Mouse (Mus musculus) midbrain, embryonic 16.5 days (tissue): ENCODE measurements around the gene Cd63. TPM values are rescaled to one million over a fixed set of nuclear protein-coding genes. Genes with fewer than 3 reads are reported as not detected.

Experiments used
- ATAC-seq: fragments of 200-750 bp; cut with Nextera tagmentation; 2 replicates; pipeline ENCODE4 v1.8.0; 2017; ENCODE audit warnings: moderate TSS enrichment
- H3K27ac ChIP-seq: fragments of 300-500 bp; sonication (generic); 2 replicates; pipeline ENCODE4 v1.5.1; 2014; ENCODE audit warnings: mild to moderate bottlenecking, low read length, mixed read lengths
- H3K27me3 ChIP-seq: fragments of 300-500 bp; sonication (generic); 2 replicates; pipeline ENCODE4 v1.6.1; 2014; ENCODE audit warnings: low read depth, low read length, mixed read lengths; ENCODE audit not compliant: control insufficient read depth, insufficient read depth
- H3K36me3 ChIP-seq: fragments of 300-500 bp; sonication (generic); 2 replicates; pipeline ENCODE4 v1.6.1; 2014; ENCODE audit warnings: mild to moderate bottlenecking, low read length, moderate library complexity, mixed read lengths; ENCODE audit not compliant: control insufficient read depth, insufficient read depth
- H3K4me1 ChIP-seq: fragments of 300-500 bp; sonication (generic); 2 replicates; pipeline ENCODE4 v1.6.1; 2014; ENCODE audit warnings: mild to moderate bottlenecking, low read length, mixed read lengths; ENCODE audit not compliant: control insufficient read depth, insufficient read depth
- H3K4me2 ChIP-seq: fragments of 300-500 bp; sonication (generic); 2 replicates; pipeline ENCODE4 v1.6.1; 2014; ENCODE audit warnings: mild to moderate bottlenecking, low read length, mixed read lengths
- H3K4me3 ChIP-seq: fragments of 300-500 bp; sonication (generic); 2 replicates; pipeline ENCODE4 v1.5.1; 2014; ENCODE audit warnings: low read depth, mild to moderate bottlenecking, low read length, moderate library complexity, mixed read lengths
- H3K9ac ChIP-seq: fragments of 300-500 bp; sonication (generic); 2 replicates; pipeline ENCODE4 v1.6.1; 2014; ENCODE audit warnings: low read depth, low read length, mixed read lengths
- H3K9me3 ChIP-seq: fragments of 300-500 bp; sonication (generic); replicated peaks from 2 replicates; pipeline ENCODE4 v1.6.1; 2014; ENCODE audit warnings: mild to moderate bottlenecking, low read length, mixed read lengths; ENCODE audit not compliant: control insufficient read depth, poor library complexity, severe bottlenecking
- WGBS: fragments of 180-500 bp; shearing (Covaris S2); extraction: QIAGEN DNeasy Blood & Tissue Kit; methylation state at CpG from one replicate; pipeline ENCODE4 v1.1.7; 2014; 5-methylcytosine and 5-hydroxymethylcytosine counted together
- polyA plus RNA-seq: library from polyadenylated mRNA; unstranded; fragments of >200 nt; fragmentation: Nextera tagmentation; extraction: Ambion mirVana; gene quantifications from 2 replicates; pipeline ENCODE4 v1.2.1, GENCODE M21; 2015

Cd63 gene
- polyA plus RNA-seq, 1 experiment from 2014 or later: 195 TPM

DNA sequence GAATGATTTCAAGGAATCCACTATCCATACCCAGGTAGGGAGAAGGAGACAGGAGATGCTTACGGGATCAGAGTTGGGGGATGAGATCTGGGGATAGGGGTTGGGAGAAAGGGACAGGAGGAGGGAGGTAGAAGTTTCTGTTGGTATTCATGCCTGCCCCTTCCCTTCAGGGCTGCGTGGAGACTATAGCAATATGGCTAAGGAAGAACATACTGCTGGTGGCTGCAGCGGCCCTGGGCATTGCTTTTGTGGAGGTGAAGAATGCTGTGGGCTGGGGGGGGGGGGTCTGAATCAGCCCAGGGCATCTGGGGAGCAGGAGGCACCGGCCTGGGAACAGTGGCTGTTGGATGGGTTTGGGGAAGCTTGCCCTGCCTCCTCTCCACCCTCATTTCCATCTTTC, 11.5 kb downstream of the Cd63 start:
- H3K4me1 ChIP-seq: peaks cover 7% of the 10 kb centered on the region; the same call in 1 of the 2 replicates
- H3K9ac ChIP-seq: no peak overlapping the region
- no peak overlapping the region for H3K4me2 ChIP-seq
- H3K36me3 ChIP-seq: no peaks in the 10 kb centered on the region
- WGBS: 88% methylated on average over 4 of the region's 4 CpGs
- no peaks in the 10 kb centered on the region for H3K9me3 ChIP-seq
- no peaks in the 10 kb centered on the region; the same call in 1 of the 2 replicates for H3K27me3 ChIP-seq
- H3K27ac ChIP-seq: no peak overlapping the region
- H3K4me3 ChIP-seq: no peak overlapping the region
- no peak for ATAC-seq

DNA sequence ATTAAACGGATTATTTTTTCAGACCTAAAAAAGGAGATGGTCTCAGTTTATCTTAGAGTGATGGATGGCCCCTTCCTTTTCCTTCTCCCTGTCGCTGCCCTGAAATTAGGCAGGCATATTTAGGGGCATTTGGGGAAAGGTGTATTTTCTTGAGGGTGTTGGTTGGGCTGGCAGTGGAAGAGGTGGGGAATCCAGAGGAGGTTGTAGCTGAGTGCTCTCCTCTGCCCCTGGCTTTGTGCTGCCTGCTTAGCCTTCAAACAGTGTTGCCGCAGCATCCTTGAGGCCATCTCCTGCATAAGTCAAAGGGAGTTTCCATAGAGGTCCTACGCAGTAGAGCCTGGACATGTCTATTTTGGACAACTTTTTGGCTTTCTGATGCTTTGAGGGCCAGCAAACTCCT, 12.0 kb downstream of the Cd63 start:
- Histone ChIP-seq H3K4me2 (no peak overlapping the region), H3K36me3 (no peaks in the 10 kb centered on the region)
- WGBS: 89% methylated on average over 4 of the region's 4 CpGs

DNA sequence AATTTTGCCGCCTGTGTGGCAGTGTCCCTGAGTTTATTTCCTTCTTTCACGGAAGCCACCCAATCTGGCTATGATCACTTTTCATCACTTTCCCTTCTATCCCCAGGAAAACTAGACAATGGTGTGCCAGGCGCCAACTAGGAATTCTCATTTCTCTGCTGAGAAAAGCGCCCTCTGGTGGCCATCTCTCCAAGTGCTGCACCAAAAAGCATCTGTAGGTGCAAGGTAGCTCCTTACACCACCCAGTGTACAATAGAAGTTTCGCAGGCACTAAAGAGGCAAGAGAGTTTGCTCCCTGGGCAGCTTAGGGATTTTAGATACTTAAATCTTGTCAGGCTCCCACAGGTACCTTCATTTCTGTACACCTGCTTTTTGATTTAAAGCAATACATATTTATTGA, 12.4 kb downstream of the Cd63 start:
- Histone ChIP-seq H3K4me3 (no peak overlapping the region), H3K27me3 (no peaks in the 10 kb centered on the region), H3K36me3 (no peaks in the 10 kb centered on the region), H3K27ac (no peak overlapping the region), H3K4me2 (no peak overlapping the region), H3K4me1 (peaks cover 7% of the 10 kb centered on the region; the same call in 1 of the 2 replicates), H3K9ac (no peak overlapping the region), H3K9me3 (no peaks in the 10 kb centered on the region)
- WGBS: 7% methylated on average over 5 of the region's 5 CpGs
- ATAC-seq: peak; percentile 30; the same call in 1 of the 2 replicates

More for the DNA sequence above, 12.0 kb downstream of the Cd63 start:
- H3K27me3 ChIP-seq: no peaks in the 10 kb centered on the region; the same call in 1 of the 2 replicates
- no peak overlapping the region for H3K27ac ChIP-seq
- H3K4me1 ChIP-seq: peaks cover 7% of the 10 kb centered on the region; the same call in 1 of the 2 replicates
- H3K4me3 ChIP-seq: no peak overlapping the region
- ATAC-seq: no peak
- H3K9ac ChIP-seq: no peak overlapping the region
- no peaks in the 10 kb centered on the region for H3K9me3 ChIP-seq

DNA sequence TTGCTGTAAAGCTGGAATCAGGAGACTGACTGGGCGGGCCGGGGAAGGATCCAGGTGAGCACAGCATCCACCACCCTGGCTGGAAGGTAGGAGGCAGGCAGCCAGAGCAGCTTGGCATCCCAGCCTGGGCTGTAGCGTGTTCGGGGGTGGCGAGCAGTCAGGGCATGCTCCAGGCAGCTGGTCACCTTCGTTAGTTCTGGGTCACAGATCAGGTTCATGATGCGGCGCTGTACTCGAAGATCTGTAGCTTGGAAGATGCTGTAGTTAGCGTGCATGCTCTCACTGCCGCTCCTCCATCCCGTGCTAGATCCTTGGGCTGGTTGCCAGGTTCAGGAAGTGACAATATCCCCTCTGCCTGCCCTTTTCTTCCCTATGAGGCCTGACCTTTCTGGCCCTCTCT, 12.9 kb downstream of the Cd63 start:
- H3K4me3 ChIP-seq: no peak overlapping the region
- H3K4me1 ChIP-seq: peaks cover 7% of the 10 kb centered on the region; the same call in 1 of the 2 replicates
- H3K9ac ChIP-seq: no peak overlapping the region
- WGBS: 76% methylated on average over 12 of the region's 12 CpGs
- no peak for ATAC-seq
- H3K4me2 ChIP-seq: no peak overlapping the region
- H3K27ac ChIP-seq: no peak overlapping the region
- no peaks in the 10 kb centered on the region for H3K9me3 ChIP-seq
- no peaks in the 10 kb centered on the region for H3K27me3 ChIP-seq
- H3K36me3 ChIP-seq: no peaks in the 10 kb centered on the region

DNA sequence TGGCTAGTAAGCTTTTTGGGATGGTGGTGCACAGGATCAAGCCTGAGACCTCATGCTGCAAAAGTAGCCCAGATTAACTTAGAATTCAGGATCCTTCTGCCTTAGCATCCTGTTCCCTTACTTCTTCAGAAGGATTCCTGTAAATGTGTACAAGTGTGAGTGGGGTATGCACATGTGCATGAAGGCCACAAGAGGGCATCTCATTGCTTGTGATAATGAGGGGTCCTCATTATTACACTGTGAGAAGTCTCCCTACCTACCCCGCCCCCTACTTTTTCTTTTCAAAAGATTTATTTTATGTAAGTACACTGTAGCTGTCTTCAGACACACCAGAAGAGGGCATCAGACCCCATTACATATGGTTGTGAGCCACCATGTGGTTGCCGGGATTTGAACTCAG, 14.8 kb downstream of the Cd63 start:
- no peak overlapping the region for H3K4me2 ChIP-seq
- no peak overlapping the region for H3K27ac ChIP-seq
- no peak overlapping the region for H3K4me3 ChIP-seq
- no peak overlapping the region for H3K9ac ChIP-seq
- peaks cover 6% of the 10 kb centered on the region; the same call in 1 of the 2 replicates for H3K4me1 ChIP-seq
- ATAC-seq: no peak
- no peaks in the 10 kb centered on the region for H3K36me3 ChIP-seq
- H3K9me3 ChIP-seq: no peaks in the 10 kb centered on the region
- 86% methylated on average over 2 of the region's 2 CpGs for WGBS
- no peaks in the 10 kb centered on the region for H3K27me3 ChIP-seq

DNA sequence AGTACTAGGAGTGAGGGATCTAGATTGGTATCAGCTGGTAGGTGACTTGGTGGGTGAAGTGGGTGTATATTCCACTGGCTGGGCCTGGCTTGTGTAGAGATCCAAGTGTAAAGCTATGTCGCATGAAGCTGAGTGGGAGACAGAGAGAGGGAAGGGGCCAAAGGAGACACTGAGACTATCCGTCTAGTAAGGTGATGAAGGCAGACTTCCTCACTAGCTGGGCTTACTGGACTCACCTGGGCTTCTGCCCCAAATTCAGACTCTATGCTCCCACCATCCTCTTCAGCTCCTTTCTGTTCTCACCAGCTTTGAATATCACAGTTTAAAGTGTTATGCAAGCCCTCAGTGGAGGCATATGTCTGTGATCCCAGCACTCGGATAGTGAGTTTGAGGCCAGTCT, 15.9 kb downstream of the Cd63 start:
- no peaks in the 10 kb centered on the region for H3K9me3 ChIP-seq
- no peak for ATAC-seq
- WGBS: 96% methylated on average over 3 of the region's 3 CpGs

DNA sequence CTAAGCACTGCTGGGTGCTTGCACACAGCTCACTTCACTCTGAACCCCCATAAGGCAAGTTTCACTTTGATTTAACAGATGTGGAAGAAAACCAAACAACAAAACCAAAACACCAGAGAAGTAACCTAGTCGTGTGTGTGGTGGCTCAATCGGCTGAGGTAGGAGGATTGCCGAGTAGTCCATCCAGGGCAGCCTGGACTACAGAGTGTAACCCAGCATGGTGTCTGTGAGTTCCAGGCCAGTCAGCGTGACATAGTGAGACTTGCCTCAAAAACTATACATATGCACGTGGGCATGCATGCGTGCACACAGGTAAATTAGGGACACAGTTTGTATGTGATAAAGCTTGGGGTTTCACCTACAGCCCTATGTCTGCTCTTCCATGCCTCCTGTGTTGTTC, 16.6 kb downstream of the Cd63 start:
- H3K4me2 ChIP-seq: no peak overlapping the region
- ATAC-seq: no peak
- H3K9ac ChIP-seq: no peak overlapping the region
- H3K4me1 ChIP-seq: peaks cover 6% of the 10 kb centered on the region
- H3K9me3 ChIP-seq: no peaks in the 10 kb centered on the region
- H3K27me3 ChIP-seq: no peaks in the 10 kb centered on the region
- 90% methylated on average over 6 of the region's 6 CpGs for WGBS
- no peaks in the 10 kb centered on the region for H3K36me3 ChIP-seq
- 0 out of 2 replicates have a peak overlapping the region, but pooled peaks have one; percentile 18 for H3K27ac ChIP-seq
- H3K4me3 ChIP-seq: no peak overlapping the region

More for the DNA sequence above, 15.9 kb downstream of the Cd63 start:
- H3K27ac ChIP-seq: no peak overlapping the region
- H3K4me3 ChIP-seq: no peak overlapping the region
- H3K4me1 ChIP-seq: 0 out of 2 replicates have a peak, but pooled peaks cover 3% of the 10 kb centered on the region
- no peaks in the 10 kb centered on the region for H3K27me3 ChIP-seq
- no peaks in the 10 kb centered on the region for H3K36me3 ChIP-seq
- no peak overlapping the region for H3K9ac ChIP-seq
- H3K4me2 ChIP-seq: no peak overlapping the region

DNA sequence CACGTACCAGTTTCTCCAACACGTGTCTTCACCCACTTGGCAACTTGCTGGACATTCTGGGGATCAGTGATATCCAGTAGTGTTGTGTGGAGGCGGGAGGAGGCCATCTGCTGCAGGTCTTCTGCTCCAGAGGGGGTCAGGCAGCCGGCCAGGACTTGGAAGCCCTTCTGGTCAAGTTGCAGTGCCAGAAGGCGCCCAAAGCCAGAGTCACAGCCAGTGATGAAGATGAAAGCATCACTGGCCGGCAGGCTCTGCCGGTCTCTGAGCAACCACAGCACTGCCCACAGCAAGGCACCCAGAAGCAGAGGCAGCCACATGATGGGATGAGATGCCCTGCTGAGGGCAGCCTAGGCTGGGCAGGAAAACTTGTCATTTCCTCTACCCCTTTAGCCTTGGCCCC, 17.5 kb downstream of the Cd63 start:
- H3K9me3 ChIP-seq: no peaks in the 10 kb centered on the region
- H3K9ac ChIP-seq: no peak overlapping the region
- no peaks in the 10 kb centered on the region for H3K27me3 ChIP-seq
- no peak overlapping the region for H3K4me2 ChIP-seq
- peaks cover 11% of the 10 kb centered on the region for H3K4me1 ChIP-seq
- no peaks in the 10 kb centered on the region for H3K36me3 ChIP-seq
- H3K27ac ChIP-seq: peak overlapping the region; percentile 6; the same call in 1 of the 2 replicates
- WGBS: 69% methylated on average over 7 of the region's 7 CpGs
- no peak overlapping the region for H3K4me3 ChIP-seq
- no peak for ATAC-seq

DNA sequence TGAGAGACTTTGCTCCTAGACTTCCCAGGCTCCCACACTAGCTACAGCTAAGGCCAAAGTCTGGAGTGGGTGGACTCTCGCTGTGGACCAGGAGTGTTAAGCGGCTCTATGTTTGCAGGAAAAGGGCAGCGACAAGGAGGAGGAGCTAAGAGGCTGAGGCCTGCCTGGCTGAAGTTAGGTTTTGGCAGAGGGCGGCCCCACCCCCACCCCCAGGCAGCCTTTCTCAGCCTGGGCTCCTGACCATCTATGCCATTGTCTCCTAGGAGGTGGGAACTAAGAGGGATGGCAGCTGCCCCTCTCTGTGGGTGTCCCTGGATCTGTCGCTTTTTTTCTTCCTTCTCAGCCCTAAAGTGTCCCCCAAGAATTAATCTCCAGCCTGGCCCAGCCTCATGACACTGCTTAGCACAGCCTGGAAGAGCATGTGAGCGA, 18.4 kb downstream of the Cd63 start:
- peaks cover 17% of the 10 kb centered on the region for H3K4me1 ChIP-seq
- H3K27me3 ChIP-seq: no peaks in the 10 kb centered on the region

More for the DNA sequence above, 18.4 kb downstream of the Cd63 start:
- Histone ChIP-seq H3K9me3 (no peaks in the 10 kb centered on the region), H3K4me2 (no peak overlapping the region), H3K9ac (0 out of 2 replicates have a peak overlapping the region, but pooled peaks have one; percentile 12), H3K36me3 (no peaks in the 10 kb centered on the region), H3K27ac (peak overlapping the region; percentile 48), H3K4me3 (no peak overlapping the region)
- no peak for ATAC-seq
- 13% methylated on average over 6 of the region's 6 CpGs for WGBS
